Mouse (Mus musculus) ES-E14 (cell line): Measurements from ENCODE around the gene C1ql4. TPM values are rescaled to one million over a fixed set of nuclear protein-coding genes. Genes with fewer than 3 reads are reported as not detected.

Experiments
- DNase-seq: peaks from one replicate; pipeline ENCODE4 v3.0.0-alpha.2; 2013; ENCODE audit warnings: low read depth, low spot score
- H3K27ac ChIP-seq: 2 replicates; pipeline ENCODE4 v1.5.1; 2012; ENCODE audit warnings: low read depth, mild to moderate bottlenecking, low read length, moderate library complexity, mixed read lengths; ENCODE audit not compliant: poor library complexity, insufficient read depth, severe bottlenecking
- H3K36me3 ChIP-seq: 2 replicates; pipeline ENCODE4 v1.6.1; 2012; ENCODE audit warnings: mild to moderate bottlenecking, low read length, moderate library complexity, mixed read lengths; ENCODE audit not compliant: control insufficient read depth, poor library complexity, insufficient read depth, severe bottlenecking
- H3K4me1 ChIP-seq, 2 experiments: fragments of 150-350 bp in 1 of 2; sonication (generic) in 1 of 2; 2 replicates each; pipeline ENCODE4 v1.6.1; 2012; ENCODE audit warnings: low read length in 2 of 2, mild to moderate bottlenecking in 1 of 2, mixed read lengths in 1 of 2; ENCODE audit not compliant: control insufficient read depth in 2 of 2, insufficient read depth in 2 of 2, poor library complexity in 1 of 2
- H3K4me3 ChIP-seq, 2 experiments: fragments of 150-350 bp in 1 of 2; sonication (generic) in 1 of 2; 2 replicates each; pipeline ENCODE4 v1.5.1; 2012; ENCODE audit warnings: low read length in 2 of 2, low read depth in 1 of 2, mild to moderate bottlenecking in 1 of 2, mixed read lengths in 1 of 2; ENCODE audit not compliant: insufficient read depth in 1 of 2, poor library complexity in 1 of 2, severe bottlenecking in 1 of 2
- H3K9ac ChIP-seq: 2 replicates; pipeline ENCODE4 v1.6.1; 2012; ENCODE audit warnings: low read depth, mild to moderate bottlenecking, low read length, mixed read lengths; ENCODE audit not compliant: poor library complexity, insufficient read depth, severe bottlenecking
- H3K9me3 ChIP-seq: fragments of 150-350 bp; sonication (generic); 2 replicates; pipeline ENCODE4 v1.6.1; 2012; ENCODE audit warnings: low read depth, mild to moderate bottlenecking, low read length; ENCODE audit not compliant: control insufficient read depth, insufficient read depth
- CHD2 ChIP-seq: IDR thresholded peaks from 2 replicates; pipeline ENCODE4 v1.6.1; 2014; ENCODE audit warnings: mild to moderate bottlenecking, low read depth, low read length, inconsistent platforms
- HCFC1 ChIP-seq: IDR thresholded peaks from 2 replicates; pipeline ENCODE4 v1.6.1; 2012; ENCODE audit warnings: low read length, inconsistent platforms, borderline replicate concordance; ENCODE audit not compliant: insufficient read depth
- MAFK ChIP-seq: IDR thresholded peaks from 2 replicates; pipeline ENCODE4 v1.6.1; 2014; ENCODE audit warnings: mild to moderate bottlenecking, low read depth, low read length, inconsistent platforms; ENCODE audit not compliant: insufficient read depth
- ZC3H11A ChIP-seq: IDR thresholded peaks from 2 replicates; pipeline ENCODE4 v1.6.1; 2012; ENCODE audit warnings: low read depth, mild to moderate bottlenecking, inconsistent platforms, low read length, borderline replicate concordance
- ZNF384 ChIP-seq: IDR thresholded peaks from 2 replicates; pipeline ENCODE4 v1.6.1; 2012; ENCODE audit warnings: low read depth, low read length, inconsistent platforms
- in situ Hi-C, 2 experiments: fragments of 600-800 bp; cut with MboI; formaldehyde crosslinking; loops; one replicate each; pipeline ENCODE4 v1.15.1; 2025; ENCODE audit warnings: low sequenced_read_pairs in 2 of 2, inconsistent platforms in 1 of 2; ENCODE audit not compliant: unreplicated experiment in 2 of 2
- total RNA-seq: library from RNA; depleted of rRNA; stranded (reverse); fragments of 300-350 nt; gene quantifications from 2 replicates; pipeline ENCODE4 v1.2.3, GENCODE M21; 2012; rRNA removed

The C1ql4 gene
- total RNA-seq, 1 experiment, result 3.7 TPM

- H3K9ac ChIP-seq, result no peak overlapping the region
- peaks cover 0 to 4% of the 10 kb centered on the region in 2 experiments; a peak in 1 of 4 replicates for H3K4me1 ChIP-seq
- no peak overlapping the region for H3K27ac ChIP-seq
- TF ChIP-seq HCFC1, result no peak
- no peak for TF ChIP-seq ZC3H11A
- no peak for TF ChIP-seq MAFK
- no peak for TF ChIP-seq ZNF384
- no peak for TF ChIP-seq CHD2
- H3K4me3 ChIP-seq, result no peak overlapping the region
- in situ Hi-C loops, result no loop called here
- DNase-seq, result no peak
- no peaks in the 10 kb centered on the region for H3K9me3 ChIP-seq
- H3K36me3 ChIP-seq, result peaks cover 27% of the 10 kb centered on the region
These were observed 49.6 kb downstream of the C1ql4 start for GRCm38 (mm10) chr15:99038025-99038424.

DNA sequence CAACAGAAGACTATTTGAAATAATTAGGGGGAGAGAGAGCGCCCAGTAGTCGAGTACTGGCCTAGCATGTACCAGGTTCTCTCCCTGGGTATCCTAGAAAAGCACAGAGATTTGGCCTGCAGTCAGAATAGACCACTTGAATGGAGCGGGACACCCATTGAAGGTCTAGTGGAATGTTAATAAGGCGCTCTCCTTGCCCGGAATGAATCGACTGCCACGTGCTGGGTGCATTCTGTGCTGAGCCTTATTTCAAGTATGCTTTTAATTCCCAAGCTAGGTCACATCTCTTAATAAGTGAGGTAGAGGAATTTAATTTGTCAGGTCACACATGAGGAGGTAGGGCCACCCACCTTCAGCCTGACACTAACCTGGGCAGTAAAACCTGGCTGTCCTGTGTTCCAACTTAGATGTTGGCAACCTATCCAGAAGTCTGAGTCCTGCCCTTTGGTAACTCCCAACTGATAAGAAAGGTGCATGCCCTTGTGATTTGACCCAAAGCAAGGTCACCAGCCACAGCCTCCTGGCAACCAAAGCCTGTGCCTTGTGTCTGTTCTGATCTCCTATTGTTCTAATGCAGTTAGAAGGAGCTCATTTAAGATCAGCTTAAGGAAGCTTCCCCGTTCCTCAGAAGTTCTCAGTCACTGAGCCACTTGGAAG lies 51.2 kb downstream of the C1ql4 start:
- DNase-seq, result no peak
- H3K4me3 ChIP-seq, result no peak overlapping the region
- H3K36me3 ChIP-seq, result peaks cover 33% of the 10 kb centered on the region
- H3K27ac ChIP-seq, result no peak overlapping the region
- peaks cover 0 to 4% of the 10 kb centered on the region in 2 experiments; a peak in 1 of 4 replicates for H3K4me1 ChIP-seq
- H3K9me3 ChIP-seq, result no peaks in the 10 kb centered on the region
- no peak overlapping the region for H3K9ac ChIP-seq
- in situ Hi-C loops, result no loop called here
- no peak for TF ChIP-seq ZC3H11A
- no peak for TF ChIP-seq ZNF384
- no peak for TF ChIP-seq CHD2
- no peak for TF ChIP-seq HCFC1
- no peak for TF ChIP-seq MAFK

- Histone ChIP-seq H3K9me3 (no peaks in the 10 kb centered on the region), H3K36me3 (peaks cover 33% of the 10 kb centered on the region)
- TF ChIP-seq ZC3H11A (no peak), CHD2 (no peak), HCFC1 (no peak), ZNF384 (no peak), MAFK (no peak)
These were observed 52.2 kb downstream of the C1ql4 start for GRCm38 (mm10) chr15:99035431-99035830.

More at GRCm38 (mm10) chr15:99035431-99035830, 52.2 kb downstream of the C1ql4 start:
- DNase-seq, result no peak
- no peak overlapping the region for H3K4me3 ChIP-seq
- in situ Hi-C loops, result no loop called here
- H3K9ac ChIP-seq, result no peak overlapping the region
- peaks cover 0 to 4% of the 10 kb centered on the region in 2 experiments; a peak in 1 of 4 replicates for H3K4me1 ChIP-seq
- no peak overlapping the region for H3K27ac ChIP-seq

Other genes with a start within 250 kb of the C1ql4 start
- gene Kmt2d, start 216.6 kb downstream of the C1ql4 start, total RNA-seq, result 30.7 and 35.9 TPM in 2 replicates
- 43.6 and 48.2 TPM in 2 replicates for gene Rhebl1, start 193.3 kb downstream of the C1ql4 start, total RNA-seq
- gene Dhh, start 189.3 kb downstream of the C1ql4 start, total RNA-seq, result 1.0 and 1.2 TPM in 2 replicates
- 55.1 and 73.3 TPM in 2 replicates for gene Lmbr1l, start 169.6 kb downstream of the C1ql4 start, total RNA-seq
- 1,092 and 1,539 TPM in 2 replicates for gene Tuba1b, start 153.3 kb downstream of the C1ql4 start, total RNA-seq
- gene Gm49450, start 134.3 kb downstream of the C1ql4 start, total RNA-seq, result not detected in 2 replicates
- gene Tuba1a, start 134.1 kb downstream of the C1ql4 start, total RNA-seq, result 595 and 862 TPM in 2 replicates
- 335 and 424 TPM in 2 replicates for gene Tuba1c, start 57.9 kb downstream of the C1ql4 start, total RNA-seq
- gene Prph, start 32.6 kb downstream of the C1ql4 start, total RNA-seq, result 15.1 and 20.6 TPM in 2 replicates
- 27.8 and 32.1 TPM in 2 replicates for gene Troap, start 13.2 kb downstream of the C1ql4 start, total RNA-seq
- gene Dnajc22, start 5.4 kb upstream of the C1ql4 start, total RNA-seq, result 8.6 and 16.7 TPM in 2 replicates
- gene Spats2, start 38.1 kb upstream of the C1ql4 start, total RNA-seq, result 21.1 and 21.7 TPM in 2 replicates
- gene Kcnh3, start 137.0 kb upstream of the C1ql4 start, total RNA-seq, result 2.9 and 6.6 TPM in 2 replicates
- gene Mcrs1, start 164.1 kb upstream of the C1ql4 start, total RNA-seq, result 113 and 127 TPM in 2 replicates
- gene Prpf40b, start 207.3 kb upstream of the C1ql4 start, total RNA-seq, result 42.4 and 86.2 TPM in 2 replicates
- gene Fam186b, start 208.1 kb upstream of the C1ql4 start, total RNA-seq, result 0.37 and 0.40 TPM in 2 replicates